In the genomic region with DNA sequence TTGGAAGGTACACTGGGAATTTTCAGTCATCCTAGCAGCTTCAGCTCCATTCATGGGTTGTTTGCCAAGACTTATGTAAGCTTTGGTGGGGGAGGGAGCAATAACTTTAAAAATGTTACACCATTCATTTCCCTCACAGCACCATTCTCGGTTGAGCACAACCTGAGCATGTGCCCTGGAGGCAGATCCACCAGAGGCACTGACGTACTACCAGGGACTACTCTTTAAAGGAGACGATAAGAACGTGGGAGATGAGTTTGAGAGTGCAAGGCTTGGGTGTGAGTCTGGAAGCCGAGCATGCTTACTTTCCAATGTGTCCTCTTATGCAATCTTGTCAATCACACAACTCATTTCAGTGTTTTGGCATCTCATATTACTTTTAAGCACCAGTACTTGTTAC, we compare ENCODE assay signal across 29 mouse cellular contexts. TPM values are rescaled to one million over a fixed set of nuclear protein-coding genes. Genes with fewer than 3 reads are reported as not detected.
A peak's percentile ranks its signal among the peaks of the same experiment; 100 is the strongest.
DNase-seq lines count a peak whose midpoint lies in the region; ATAC-seq lines count a peak whose summit lies in the region.
"Had no signal": no experiment of that assay in that cellular context is flagged by ENCODE, and none has a peak within 500 bp of the region (broad histone marks: within the 10 kb centered on the region; RNA-seq: fewer than 3 reads in every experiment).

No protein-coding gene starts in this region.

- peak; percentile 77 for ATAC-seq in frontal cortex, adult (ENCODE audit: low TSS enrichment)
- no peak for ATAC-seq in hindbrain, embryonic 12.5 days (ENCODE audit: low FRiP score)
- ATAC-seq: activated CD4-positive, CD25-positive, alpha-beta regulatory T cell, adult 4 months; forebrain, embryonic 14.5 days; forebrain, postnatal 0 days; intestine, postnatal 0 days had no signal

- peak; percentile 5 for DNase-seq in adrenal gland, adult 2 months
- DNase-seq in adrenal gland, postnatal 4 days (ENCODE audit: low spot score in 2 of 2): no peak
- no peak for DNase-seq in frontal cortex, postnatal 14 days (ENCODE audit: low spot score in 2 of 2)
- peak; percentile 14 for DNase-seq in right cerebral cortex, adult 18-20 months
- DNase-seq in right cerebral cortex, adult 2 months (ENCODE audit: low spot score in 2 of 2): no peak
- DNase-seq: cerebellum, adult 18-20 months; cerebellum, adult 9-10 months; cerebellum, postnatal 14 days; forebrain, postnatal 0 days; gastrocnemius, postnatal 25 days; heart, adult 2 months; heart, postnatal 14 days; heart, postnatal 4 days had no signal

- no peaks in the 10 kb centered on the region for H3K4me1 ChIP-seq in hindbrain, embryonic 12.5 days
- H3K4me1 ChIP-seq: heart, embryonic 10.5 days; heart, embryonic 13.5 days; hindbrain, embryonic 15.5 days had no signal

- H3K27ac ChIP-seq in hindbrain, embryonic 12.5 days: no peak overlapping the region
- H3K27ac ChIP-seq: heart, adult 2 months; heart, embryonic 10.5 days; heart, embryonic 13.5 days; hindbrain, embryonic 15.5 days had no signal

- no peak overlapping the region for H3K9ac ChIP-seq in hindbrain, embryonic 12.5 days
- H3K9ac ChIP-seq: forebrain, postnatal 0 days; heart, embryonic 13.5 days; hindbrain, embryonic 15.5 days had no signal

- H3K27me3 ChIP-seq in hindbrain, embryonic 12.5 days: no peaks in the 10 kb centered on the region
- H3K27me3 ChIP-seq: heart, embryonic 13.5 days; hindbrain, embryonic 15.5 days had no signal

- no peaks in the 10 kb centered on the region for H3K36me3 ChIP-seq in hindbrain, embryonic 12.5 days
- H3K36me3 ChIP-seq: heart, embryonic 10.5 days; heart, embryonic 13.5 days; hindbrain, embryonic 15.5 days had no signal

- H3K9me3 ChIP-seq in hindbrain, embryonic 12.5 days (replicated peaks): no peaks in the 10 kb centered on the region
- H3K9me3 ChIP-seq: heart, embryonic 10.5 days; heart, embryonic 13.5 days; hindbrain, embryonic 15.5 days had no signal

- H3K4me3 ChIP-seq in hindbrain, embryonic 12.5 days: no peak overlapping the region
- H3K4me3 ChIP-seq: heart, adult 2 months; heart, embryonic 10.5 days; heart, embryonic 13.5 days; hindbrain, embryonic 15.5 days had no signal

- 85% methylated on average over 5 of the region's 5 CpGs for WGBS in hindbrain, embryonic 12.5 days

- no peak overlapping the region for H3K4me2 ChIP-seq in hindbrain, embryonic 12.5 days (replicated peaks)
- H3K4me2 ChIP-seq: heart, embryonic 13.5 days; hindbrain, embryonic 15.5 days had no signal

RNA-seq across cellular contexts. Expression of a gene that starts 49.9 kb away (rescaled TPM):
- not detected for total RNA-seq in adrenal gland, adult 2 months (2021)
- not detected in 2 replicates for polyA plus RNA-seq in adrenal gland, adult 2 months (2012; rRNA removed)
- total RNA-seq in adrenal gland, postnatal 4 days (2021): not detected
- not detected in 2 replicates for polyA plus RNA-seq in hindbrain, embryonic 12.5 days (2016; fragmentation: Nextera tagmentation; extraction: Ambion mirVana)
- total RNA-seq: ES-E14; forebrain, postnatal 0 days; gastrocnemius, adult 8-10 months; gastrocnemius, postnatal 25 days; granulocyte monocyte progenitor cell, adult 5-6 weeks; heart, adult 2 months; heart, postnatal 14 days; heart, postnatal 4 days had no signal
- polyA plus RNA-seq: activated CD4-positive, CD25-positive, alpha-beta regulatory T cell, adult 4 months; embryonic facial prominence, embryonic 11.5 days; forebrain, embryonic 11.5 days; forebrain, embryonic 14.5 days; forebrain, postnatal 0 days; heart, adult 2 months; heart, embryonic 10.5 days; heart, embryonic 13.5 days; heart, embryonic 16.5 days; hindbrain, embryonic 11.5 days; hindbrain, embryonic 15.5 days; intestine, embryonic 14.5 days; intestine, postnatal 0 days had no signal

Comparison
In these comparisons a context has a peak if more than half of its experiments do, and no peak if none do; other contexts are left out.
1. DNase-seq: peak in adrenal gland, adult 2 months (single experiment) and right cerebral cortex, adult 18-20 months (single experiment); none in adrenal gland, postnatal 4 days (0 of 2), frontal cortex, postnatal 14 days (0 of 2) and right cerebral cortex, adult 2 months (0 of 2).